In genomic region chr9:30613003-30613552, GRCm38 (mm10) we compare ENCODE assay signal across 23 mouse cellular contexts.
DNase-seq lines count a peak whose midpoint lies in the region; ATAC-seq and TF ChIP-seq lines count a peak whose summit lies in the region.
"Had no signal": no experiment of that assay in that cellular context is flagged by ENCODE, and none has a peak within 500 bp of the region (broad histone marks: within the 10 kb centered on the region; RNA-seq: fewer than 3 reads in every experiment).

No protein-coding gene starts in this region.

- peak; percentile 7 for DNase-seq in kidney, adult 11 months
- no peak for DNase-seq in kidney, postnatal 10 days
- DNase-seq in layer of hippocampus, adult 2 months (ENCODE audit: low spot score in 2 of 2): no peak
- no peak for DNase-seq in layer of hippocampus, postnatal 10 days (ENCODE audit: low spot score in 2 of 2)
- peak; percentile 66 for DNase-seq in lung, postnatal 0 days (ENCODE audit: low spot score)
- no peak for DNase-seq in lung, postnatal 25 days (ENCODE audit: low spot score)
- DNase-seq in cerebellum, adult 9-11 months: no peak
- DNase-seq: adrenal gland, adult 2 months; cerebellum, adult 8-10 months; cerebellum, postnatal 36 days; gastrocnemius, postnatal 10 days; left cerebral cortex, postnatal 4 days; liver, embryonic 13.5 days; right cerebral cortex, postnatal 25 days; spleen, adult 18-20 months; thymus, postnatal 14 days had no signal

- 58% methylated on average over 5 of the region's 5 CpGs for WGBS in lung, postnatal 0 days

- H3K9me3 ChIP-seq in lung, postnatal 0 days (ENCODE audit: low read length): no peaks in the 10 kb centered on the region
- H3K9me3 ChIP-seq: forebrain, embryonic 13.5 days; heart, embryonic 13.5 days; liver, embryonic 13.5 days; midbrain, embryonic 15.5 days had no signal

- H3K9ac ChIP-seq in lung, postnatal 0 days (replicated peaks; ENCODE audit: low read depth): no peak overlapping the region
- H3K9ac ChIP-seq: forebrain, embryonic 13.5 days; heart, embryonic 13.5 days; hindbrain, embryonic 14.5 days; liver, embryonic 13.5 days; midbrain, embryonic 15.5 days had no signal

- peak; percentile 75 for ATAC-seq in lung, postnatal 0 days
- ATAC-seq: activated CD4-positive, CD25-positive, alpha-beta regulatory T cell, adult 4 months; intestine, postnatal 0 days had no signal

- TF ChIP-seq EP300 in lung, postnatal 0 days (IDR thresholded peaks at IDR 0.05): no peak

- peak overlapping the region; percentile 61; the same call in 1 of the 2 replicates for H3K27ac ChIP-seq in layer of hippocampus, adult 2 months
- H3K27ac ChIP-seq in lung, postnatal 0 days (ENCODE audit: low read length): 0 out of 2 replicates have a peak overlapping the region, but pooled peaks have one; percentile 15
- H3K27ac ChIP-seq: forebrain, embryonic 13.5 days; heart, embryonic 13.5 days; hindbrain, embryonic 14.5 days; liver, embryonic 13.5 days; midbrain, embryonic 15.5 days had no signal

- no peaks in the 10 kb centered on the region for H3K4me1 ChIP-seq in lung, postnatal 0 days (ENCODE audit: insufficient read depth, low read depth, low read length)
- H3K4me1 ChIP-seq: liver, embryonic 13.5 days had no signal

- H3K36me3 ChIP-seq in lung, postnatal 0 days (ENCODE audit: insufficient read depth, low read length): no peaks in the 10 kb centered on the region
- H3K36me3 ChIP-seq: heart, embryonic 13.5 days; liver, embryonic 13.5 days; midbrain, embryonic 15.5 days had no signal

- no peak overlapping the region for H3K4me3 ChIP-seq in layer of hippocampus, adult 2 months
- no peak overlapping the region for H3K4me3 ChIP-seq in lung, postnatal 0 days (ENCODE audit: low read depth, low read length)
- H3K4me3 ChIP-seq: forebrain, embryonic 13.5 days; heart, embryonic 13.5 days; liver, embryonic 13.5 days; midbrain, embryonic 15.5 days had no signal

- TF ChIP-seq CTCF in layer of hippocampus, adult 2 months (conservative IDR thresholded peaks at IDR 0.05): no peak
- TF ChIP-seq CTCF in lung, postnatal 0 days (IDR thresholded peaks at IDR 0.05): no peak

- H3K27me3 ChIP-seq in lung, postnatal 0 days (replicated peaks; ENCODE audit: insufficient read depth, low read length): no peaks in the 10 kb centered on the region
- H3K27me3 ChIP-seq: CH12.LX; forebrain, embryonic 13.5 days; heart, embryonic 13.5 days; liver, embryonic 13.5 days; midbrain, embryonic 15.5 days had no signal

- no peak overlapping the region for H3K4me2 ChIP-seq in lung, postnatal 0 days (replicated peaks; ENCODE audit: low read depth, low read length)
- H3K4me2 ChIP-seq: forebrain, embryonic 13.5 days; heart, embryonic 13.5 days; hindbrain, embryonic 14.5 days; liver, embryonic 13.5 days; midbrain, embryonic 15.5 days had no signal

Comparison
In these comparisons a context has a peak if more than half of its experiments do, and no peak if none do; other contexts are left out.
1. DNase-seq: peak in kidney, adult 11 months (single experiment) and lung, postnatal 0 days (single experiment); none in kidney, postnatal 10 days (single experiment), layer of hippocampus, adult 2 months (0 of 2), layer of hippocampus, postnatal 10 days (0 of 2), lung, postnatal 25 days (single experiment) and cerebellum, adult 9-11 months (single experiment).